Mouse (Mus musculus): Measurements from ENCODE around the gene Serpinf1. TPM values are rescaled to one million over a fixed set of nuclear protein-coding genes. Genes with fewer than 3 reads are reported as not detected.

Gene Serpinf1
- polyA plus RNA-seq, 1 experiment from 2014 or later: 2.5 TPM

GRCm38 (mm10) chr11:75462865-75463336, 40.4 kb upstream of the Serpinf1 start:
- ATAC-seq (peak; percentile 59), DNase-seq (ENCODE audit: low read depth, low spot score) (no peak)
- no peak for TF ChIP-seq CTCF (IDR thresholded peaks at IDR 0.05)
- ChIA-PET CTCF (interaction anchor here (0.7 to 1.8 kb wide), 5 partner anchors 12 to 270 kb away, joined by 3 to 6 read pairs (median 4); no protein-coding TSS in a partner anchor), POLR2A (interaction anchor here (0.6 to 1.5 kb wide), 8 partner anchors 9 to 292 kb away, joined by 3 to 7 read pairs (median 3); partner anchors contain the start of gene Rilp)
- in situ Hi-C loops (cut with MboI; ENCODE audit: low pct_unique_long_range_greater_than_20kb): loop anchor here (5.0 to 10.0 kb wide), 3 partner anchors 61 to 478 kb away; partner anchors contain the start of gene Ovca2
- H3K27me3 ChIP-seq: no peaks in the 10 kb centered on the region

GRCm38 (mm10) chr11:75462253-75462783, 39.8 kb upstream of the Serpinf1 start:
- ATAC-seq (peak; percentile 33), DNase-seq (ENCODE audit: low read depth, low spot score) (no peak)
- no peak for TF ChIP-seq CTCF (IDR thresholded peaks at IDR 0.05)
- in situ Hi-C loops (cut with MboI; ENCODE audit: low pct_unique_long_range_greater_than_20kb): loop anchor here (5.0 to 10.0 kb wide), 3 partner anchors 60 to 478 kb away; partner anchors contain the start of gene Ovca2
- H3K27me3 ChIP-seq: no peaks in the 10 kb centered on the region
- ChIA-PET CTCF (interaction anchor here (1.4 to 1.8 kb wide), 2 partner anchors 49 to 270 kb away, joined by 4 to 6 read pairs; no protein-coding TSS in a partner anchor), POLR2A (interaction anchor here (0.8 to 2.3 kb wide), 5 partner anchors 9 to 59 kb away, joined by 3 to 7 read pairs (median 5); partner anchors contain the start of gene Rilp)

GRCm38 (mm10) chr11:75461743-75462252, 39.3 kb upstream of the Serpinf1 start:
- in situ Hi-C loops (cut with MboI; ENCODE audit: low pct_unique_long_range_greater_than_20kb): loop anchor here (5.0 to 10.0 kb wide), 3 partner anchors 59 to 477 kb away; partner anchors contain the start of gene Ovca2
- ChIA-PET POLR2A (interaction anchor here (1.4 to 4.2 kb wide), 3 partner anchors 8 to 59 kb away, joined by 5 to 25 read pairs (median 6); partner anchors contain the start of gene Rilp), CTCF (interaction anchor here (1.2 to 5.6 kb wide), 3 partner anchors 19 to 60 kb away, joined by 4 to 36 read pairs (median 4); partner anchors contain the start of gene Rilp)
- ATAC-seq (peak; percentile 0), DNase-seq (ENCODE audit: low read depth, low spot score) (no peak)
- no peak for TF ChIP-seq CTCF (IDR thresholded peaks at IDR 0.05)
- no peaks in the 10 kb centered on the region for H3K27me3 ChIP-seq

- ChIA-PET POLR2A (interaction anchor here (0.7 to 4.2 kb wide), 4 partner anchors 49 to 116 kb away, joined by 3 to 25 read pairs (median 4); partner anchors contain the start of genes Rilp, Rpa1 and Smyd4), CTCF (interaction anchor here (1.2 to 5.6 kb wide), 3 partner anchors 19 to 59 kb away, joined by 4 to 36 read pairs (median 4); partner anchors contain the start of gene Rilp)
- in situ Hi-C loops (cut with MboI; ENCODE audit: low pct_unique_long_range_greater_than_20kb): loop anchor here (5.0 to 10.0 kb wide), 3 partner anchors 59 to 476 kb away; partner anchors contain the start of gene Ovca2
- peak; percentile 99 for DNase-seq (ENCODE audit: low read depth, low spot score)
- H3K27me3 ChIP-seq: no peaks in the 10 kb centered on the region
- ATAC-seq: peak; percentile 65
- no peak for TF ChIP-seq CTCF (IDR thresholded peaks at IDR 0.05)
These were observed 38.6 kb upstream of the Serpinf1 start, which contains the start of gene Tlcd2 for GRCm38 (mm10) chr11:75460844-75461742. Tlcd2 (plus strand) TSS chr11:75461715.

- peak; percentile 24 for ATAC-seq
- POLR2A ChIA-PET: interaction anchor here (0.7 to 4.2 kb wide), 4 partner anchors 50 to 115 kb away, joined by 3 to 25 read pairs (median 4); partner anchors contain the start of genes Rilp, Rpa1 and Smyd4
- in situ Hi-C loops (cut with MboI; ENCODE audit: low pct_unique_long_range_greater_than_20kb): loop anchor here (5.0 to 10.0 kb wide), 3 partner anchors 58 to 475 kb away; partner anchors contain the start of gene Ovca2
- TF ChIP-seq CTCF (IDR thresholded peaks at IDR 0.05): no peak
- no peak for DNase-seq (ENCODE audit: low read depth, low spot score)
- no peaks in the 10 kb centered on the region for H3K27me3 ChIP-seq
- CTCF ChIA-PET: interaction anchor here (0.9 to 5.6 kb wide), 5 partner anchors 20 to 58 kb away, joined by 3 to 36 read pairs (median 4); partner anchors contain the start of gene Rilp
These were observed 37.8 kb upstream of the Serpinf1 start for GRCm38 (mm10) chr11:75460103-75460843.

- in situ Hi-C loops (cut with MboI; ENCODE audit: low pct_unique_long_range_greater_than_20kb): loop anchor here (5.0 to 10.0 kb wide), 3 partner anchors 57 to 475 kb away; partner anchors contain the start of gene Ovca2
- DNase-seq (ENCODE audit: low read depth, low spot score): no peak
- CTCF ChIA-PET: interaction anchor here (0.9 to 5.6 kb wide), 3 partner anchors 50 to 58 kb away, joined by 3 to 36 read pairs (median 9); no protein-coding TSS in a partner anchor
- POLR2A ChIA-PET: interaction anchor here (1.2 to 4.2 kb wide), 2 partner anchors 57 to 111 kb away, joined by 3 to 25 read pairs; partner anchors contain the start of genes Rpa1 and Smyd4
- no peak for ATAC-seq
- TF ChIP-seq CTCF (IDR thresholded peaks at IDR 0.05): no peak
- H3K27me3 ChIP-seq: no peaks in the 10 kb centered on the region
These were observed 37.2 kb upstream of the Serpinf1 start for GRCm38 (mm10) chr11:75459751-75460102.

GRCm38 (mm10) chr11:75459141-75459711, 36.7 kb upstream of the Serpinf1 start:
- in situ Hi-C loops (cut with MboI; ENCODE audit: low pct_unique_long_range_greater_than_20kb): no loop called here
- ChIA-PET POLR2A (interaction anchor here (4.2 kb wide), 1 partner anchor 56 kb away, joined by 25 read pairs; no protein-coding TSS in a partner anchor), CTCF (interaction anchor here (1.4 to 5.6 kb wide), 3 partner anchors 25 to 57 kb away, joined by 6 to 36 read pairs (median 9); no protein-coding TSS in a partner anchor)
- no peaks in the 10 kb centered on the region for H3K27me3 ChIP-seq
- no peak for ATAC-seq
- TF ChIP-seq CTCF (IDR thresholded peaks at IDR 0.05): no peak
- DNase-seq (ENCODE audit: low read depth, low spot score): no peak

GRCm38 (mm10) chr11:75458628-75459041, 36.1 kb upstream of the Serpinf1 start:
- POLR2A ChIA-PET: interaction anchor here (4.2 kb wide), 1 partner anchor 55 kb away, joined by 25 read pairs; no protein-coding TSS in a partner anchor
- in situ Hi-C loops (cut with MboI; ENCODE audit: low pct_unique_long_range_greater_than_20kb): no loop called here
- H3K27me3 ChIP-seq: no peaks in the 10 kb centered on the region
- CTCF ChIA-PET: interaction anchor here (1.4 to 5.6 kb wide), 3 partner anchors 24 to 57 kb away, joined by 6 to 36 read pairs (median 9); no protein-coding TSS in a partner anchor
- ATAC-seq: no peak
- TF ChIP-seq CTCF (IDR thresholded peaks at IDR 0.05): no peak
- no peak for DNase-seq (ENCODE audit: low read depth, low spot score)
